Mouse (Mus musculus) mouse trophoblast stem cell (cell line): ENCODE data around the gene Mllt1.

Experiments used
- in situ Hi-C, 2 experiments: fragments of 300-500 bp; cut with MseI, MboI; formaldehyde crosslinking; loops; 2 replicates in 1 of 2; 3 replicates in 1 of 2; pipeline ENCODE4 v1.15.1; 2025

Mllt1 gene

GRCm38 (mm10) chr17:56935363-56936131 lies at the start of gene Mllt1:
Gene Mllt1, minus strand, starts transcription at chr17:56935415.
- in situ Hi-C loops = no loop called here

- in situ Hi-C loops = no loop called here
Measured at GRCm38 (mm10) chr17:56984886-56985285, 49.7 kb upstream of the Mllt1 start.

GRCm38 (mm10) chr17:56982013-56982412 lies 46.8 kb upstream of the Mllt1 start, which contains the start of gene Acer1:
Gene Acer1, minus strand, starts transcription at chr17:56982126.
- in situ Hi-C loops = no loop called here

- in situ Hi-C loops = no loop called here
Measured at GRCm38 (mm10) chr17:56981049-56981448, 45.8 kb upstream of the Mllt1 start.

GRCm38 (mm10) chr17:56979524-56979923 lies 44.3 kb upstream of the Mllt1 start:
- in situ Hi-C loops = no loop called here

GRCm38 (mm10) chr17:56976531-56977390 lies 41.5 kb upstream of the Mllt1 start:
- in situ Hi-C loops = no loop called here

GRCm38 (mm10) chr17:56975391-56975790 lies 40.2 kb upstream of the Mllt1 start:
- in situ Hi-C loops = no loop called here

GRCm38 (mm10) chr17:56974708-56975240 lies 39.6 kb upstream of the Mllt1 start:
- in situ Hi-C loops = no loop called here

GRCm38 (mm10) chr17:56973956-56974707 lies 38.9 kb upstream of the Mllt1 start:
- in situ Hi-C loops = no loop called here

GRCm38 (mm10) chr17:56970081-56970480 lies 34.9 kb upstream of the Mllt1 start:
- in situ Hi-C loops = no loop called here

GRCm38 (mm10) chr17:56969321-56969720 lies 34.1 kb upstream of the Mllt1 start:
- in situ Hi-C loops = no loop called here

- in situ Hi-C loops = no loop called here
Measured at GRCm38 (mm10) chr17:56963646-56964045, 28.4 kb upstream of the Mllt1 start.

GRCm38 (mm10) chr17:56962642-56963405 lies 27.6 kb upstream of the Mllt1 start:
- in situ Hi-C loops = no loop called here

- in situ Hi-C loops = no loop called here
Measured at GRCm38 (mm10) chr17:56961880-56962279, 26.7 kb upstream of the Mllt1 start.

GRCm38 (mm10) chr17:56958667-56959066 lies 23.5 kb upstream of the Mllt1 start:
- in situ Hi-C loops = no loop called here

- in situ Hi-C loops = no loop called here
Measured at GRCm38 (mm10) chr17:56957763-56958429, 22.7 kb upstream of the Mllt1 start.

- in situ Hi-C loops = no loop called here
Measured at GRCm38 (mm10) chr17:56954871-56955270, 19.7 kb upstream of the Mllt1 start.

GRCm38 (mm10) chr17:56952639-56953038 lies 17.4 kb upstream of the Mllt1 start:
- in situ Hi-C loops = no loop called here

GRCm38 (mm10) chr17:56950915-56951314 lies 15.7 kb upstream of the Mllt1 start:
- in situ Hi-C loops = no loop called here

GRCm38 (mm10) chr17:56938751-56939150 lies 3.5 kb upstream of the Mllt1 start:
- in situ Hi-C loops = no loop called here
